Mouse (Mus musculus) limb, embryonic 13.5 days (tissue): ENCODE data around the gene Syne1. TPM values are rescaled to one million over a fixed set of nuclear protein-coding genes. Genes with fewer than 3 reads are reported as not detected.

Experiments
- ATAC-seq: fragments of 200-750 bp; cut with Nextera tagmentation; 2 replicates; pipeline ENCODE4 v1.8.0; 2017; ENCODE audit warnings: low read depth, moderate number of reproducible peaks, moderate TSS enrichment; ENCODE audit not compliant: low FRiP score
- H3K27ac ChIP-seq: fragments of 300-500 bp; sonication (generic); 2 replicates; pipeline ENCODE4 v1.5.1; 2015; ENCODE audit warnings: inconsistent platforms, mild to moderate bottlenecking, moderate library complexity
- H3K27me3 ChIP-seq: fragments of 300-500 bp; sonication (generic); 2 replicates; pipeline ENCODE4 v1.6.1; 2015; ENCODE audit warnings: mild to moderate bottlenecking, inconsistent platforms
- H3K36me3 ChIP-seq: fragments of 300-500 bp; sonication (generic); 2 replicates; pipeline ENCODE4 v1.6.1; 2015; ENCODE audit warnings: inconsistent platforms, mild to moderate bottlenecking, moderate library complexity
- H3K4me1 ChIP-seq: fragments of 300-500 bp; sonication (generic); 2 replicates; pipeline ENCODE4 v1.6.1; 2015; ENCODE audit warnings: inconsistent platforms
- H3K4me2 ChIP-seq: fragments of 300-500 bp; sonication (generic); replicated peaks from 2 replicates; pipeline ENCODE4 v1.6.1; 2015; ENCODE audit warnings: inconsistent platforms, mild to moderate bottlenecking, moderate library complexity
- H3K4me3 ChIP-seq: fragments of 300-500 bp; sonication (generic); 2 replicates; pipeline ENCODE4 v1.5.1; 2015; ENCODE audit warnings: moderate library complexity, mild to moderate bottlenecking, inconsistent platforms
- H3K9ac ChIP-seq: fragments of 300-500 bp; sonication (generic); 2 replicates; pipeline ENCODE4 v1.6.1; 2015; ENCODE audit warnings: mild to moderate bottlenecking, inconsistent platforms
- H3K9me3 ChIP-seq: fragments of 300-500 bp; sonication (generic); 2 replicates; pipeline ENCODE4 v1.6.1; 2016; ENCODE audit warnings: inconsistent platforms
- WGBS: fragments of 180-500 bp; shearing (Covaris S2); methylation state at CpG from one replicate; pipeline ENCODE4 v1.1.7; 2015; 5-methylcytosine and 5-hydroxymethylcytosine counted together
- polyA plus RNA-seq: library from polyadenylated mRNA; unstranded; fragments of >200 nt; fragmentation: Nextera tagmentation; extraction: Ambion mirVana; gene quantifications from 2 replicates; pipeline ENCODE4 v1.2.1, GENCODE M21; 2015

The Syne1 gene
- polyA plus RNA-seq, 1 experiment from 2014 or later: 6.5 TPM

DNA sequence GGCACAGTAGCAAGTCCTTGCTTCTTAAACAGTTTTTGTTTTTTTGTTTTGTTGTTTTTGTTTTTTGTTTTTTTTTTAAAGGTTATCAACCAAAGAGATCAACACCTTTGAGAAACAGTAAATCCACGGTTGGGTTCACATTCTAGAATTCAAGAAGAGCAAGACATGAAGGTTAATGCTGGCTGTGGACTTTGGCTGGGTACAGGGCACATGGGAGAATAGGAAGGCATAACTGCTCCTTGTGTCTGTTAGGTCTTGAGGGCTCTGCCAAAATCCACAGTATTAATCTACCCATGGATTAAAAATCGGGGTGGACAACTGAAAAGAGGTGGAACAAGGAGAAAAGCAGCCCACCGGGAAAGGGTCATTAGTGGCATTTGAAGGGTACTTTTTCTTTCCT is 388.0 kb downstream of the Syne1 start:
- Histone ChIP-seq H3K36me3 (no peaks in the 10 kb centered on the region), H3K9me3 (no peaks in the 10 kb centered on the region), H3K4me2 (no peak overlapping the region), H3K4me1 (0 out of 2 replicates have a peak, but pooled peaks cover 3% of the 10 kb centered on the region), H3K4me3 (no peak overlapping the region), H3K9ac (no peak overlapping the region), H3K27ac (no peak overlapping the region), H3K27me3 (no peaks in the 10 kb centered on the region)
- WGBS: 80% methylated on average over 3 of the region's 3 CpGs
- no peak for ATAC-seq

GRCm38 (mm10) chr10:5161394-5161872 is 389.8 kb downstream of the Syne1 start:
- Histone ChIP-seq H3K9ac (no peak overlapping the region), H3K36me3 (no peaks in the 10 kb centered on the region), H3K27ac (no peak overlapping the region), H3K4me1 (peaks cover 2% of the 10 kb centered on the region; the same call in 1 of the 2 replicates), H3K4me3 (no peak overlapping the region), H3K4me2 (0 out of 2 replicates have a peak overlapping the region, but pooled peaks have one; percentile 21), H3K9me3 (no peaks in the 10 kb centered on the region), H3K27me3 (no peaks in the 10 kb centered on the region)
- 54% methylated on average over 12 of the region's 12 CpGs for WGBS
- no peak for ATAC-seq

- Histone ChIP-seq H3K36me3 (no peaks in the 10 kb centered on the region), H3K27me3 (no peaks in the 10 kb centered on the region), H3K4me1 (peaks cover 5% of the 10 kb centered on the region; the same call in 1 of the 2 replicates), H3K27ac (no peak overlapping the region), H3K9ac (no peak overlapping the region), H3K4me3 (no peak overlapping the region), H3K9me3 (no peaks in the 10 kb centered on the region), H3K4me2 (no peak overlapping the region)
- WGBS: 78% methylated on average over 8 of the region's 8 CpGs
- no peak for ATAC-seq
Observed at GRCm38 (mm10) chr10:5159679-5160078, 391.6 kb downstream of the Syne1 start.

DNA sequence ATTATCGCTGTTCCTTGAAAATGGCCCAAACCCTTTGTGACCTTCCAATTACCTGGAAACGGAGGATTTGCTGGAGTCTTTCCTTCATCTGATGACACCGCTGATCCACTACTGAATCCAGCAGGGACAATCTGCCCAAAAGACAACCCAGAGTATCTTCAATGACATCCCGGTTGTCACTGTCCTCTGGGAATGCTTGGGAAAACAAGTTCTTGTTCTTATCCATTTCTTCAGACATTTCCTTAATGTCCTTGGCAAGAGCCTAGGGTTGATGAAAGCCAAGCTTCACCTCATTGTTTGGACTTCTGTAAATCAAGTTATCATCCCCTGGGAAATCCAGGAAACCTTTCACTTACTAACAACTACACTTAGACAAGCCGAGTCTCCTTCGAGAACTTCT is 398.2 kb downstream of the Syne1 start:
- H3K4me2 ChIP-seq: no peak overlapping the region
- no peaks in the 10 kb centered on the region for H3K27me3 ChIP-seq
- no peak overlapping the region for H3K4me3 ChIP-seq
- H3K9ac ChIP-seq: no peak overlapping the region
- no peak for ATAC-seq
- H3K9me3 ChIP-seq: no peaks in the 10 kb centered on the region
- H3K27ac ChIP-seq: no peak overlapping the region
- H3K4me1 ChIP-seq: peaks cover 5% of the 10 kb centered on the region; the same call in 1 of the 2 replicates
- 91% methylated on average over 6 of the region's 6 CpGs for WGBS
- no peaks in the 10 kb centered on the region; the same call in 1 of the 2 replicates for H3K36me3 ChIP-seq

- peaks cover 20% of the 10 kb centered on the region for H3K36me3 ChIP-seq
- H3K9ac ChIP-seq: no peak overlapping the region
- ATAC-seq: no peak
- 86% methylated on average over 5 of the region's 5 CpGs for WGBS
- H3K4me1 ChIP-seq: 0 out of 2 replicates have a peak, but pooled peaks cover 6% of the 10 kb centered on the region
- H3K4me2 ChIP-seq: no peak overlapping the region
- no peak overlapping the region for H3K27ac ChIP-seq
- no peak overlapping the region for H3K4me3 ChIP-seq
- no peaks in the 10 kb centered on the region for H3K27me3 ChIP-seq
- H3K9me3 ChIP-seq: no peaks in the 10 kb centered on the region
Observed at GRCm38 (mm10) chr10:5141471-5141870, 409.8 kb downstream of the Syne1 start.

DNA sequence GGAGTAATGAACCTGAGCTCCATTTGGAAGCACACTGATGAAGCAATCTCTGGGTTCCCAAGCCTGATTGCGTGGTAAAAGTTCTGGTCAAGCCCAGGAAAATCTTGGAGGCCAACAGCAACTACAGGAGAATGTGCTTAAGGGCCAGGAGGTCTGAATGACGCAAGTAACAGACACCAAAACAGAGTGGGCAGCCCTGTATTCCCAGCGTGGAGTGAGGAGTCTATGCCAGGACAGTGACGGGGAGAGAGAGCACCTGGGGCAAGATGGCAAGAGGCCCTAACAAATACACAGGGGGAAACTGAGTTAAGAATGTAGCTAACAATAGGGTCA is 411.4 kb downstream of the Syne1 start:
- WGBS: 78% methylated on average over 4 of the region's 4 CpGs
- Histone ChIP-seq H3K4me2 (no peak overlapping the region), H3K4me3 (no peak overlapping the region), H3K4me1 (0 out of 2 replicates have a peak, but pooled peaks cover 6% of the 10 kb centered on the region), H3K36me3 (peaks cover 20% of the 10 kb centered on the region), H3K27ac (no peak overlapping the region), H3K27me3 (no peaks in the 10 kb centered on the region), H3K9ac (no peak overlapping the region), H3K9me3 (no peaks in the 10 kb centered on the region)
- ATAC-seq: no peak

DNA sequence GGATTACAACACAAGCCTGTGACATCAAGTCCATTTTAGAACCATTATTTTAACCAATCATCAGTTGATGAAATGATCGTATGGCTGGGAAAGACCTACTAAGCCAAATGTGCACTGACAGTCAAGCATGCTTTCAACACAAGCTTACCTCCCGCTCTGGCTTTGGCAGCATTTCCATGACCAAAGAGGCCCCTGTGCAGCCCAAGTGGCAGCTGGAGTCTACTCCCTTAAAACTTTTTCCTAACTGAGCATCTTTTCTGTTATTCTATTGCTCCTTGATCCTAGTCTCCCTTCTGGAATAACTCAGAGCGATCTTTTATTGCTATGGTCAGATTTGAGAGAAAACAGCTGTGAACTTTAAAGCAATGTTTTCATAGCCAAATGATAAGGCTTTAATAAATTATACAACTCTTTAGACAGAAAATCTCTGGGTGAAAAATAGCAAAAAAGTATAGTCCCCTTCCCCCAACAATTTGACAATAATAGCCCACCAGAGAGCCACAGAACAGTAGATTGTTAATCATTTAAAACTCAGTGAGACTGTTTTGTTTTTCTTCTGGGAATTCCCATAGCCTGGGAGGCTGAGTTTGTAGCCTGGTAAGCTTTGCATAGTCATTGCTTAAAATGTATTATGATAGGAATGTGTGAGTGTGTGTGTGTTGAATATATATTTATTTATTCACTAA is 411.9 kb downstream of the Syne1 start:
- ATAC-seq: no peak
- Histone ChIP-seq H3K9me3 (no peaks in the 10 kb centered on the region), H3K4me2 (no peak overlapping the region), H3K9ac (no peak overlapping the region), H3K27me3 (no peaks in the 10 kb centered on the region), H3K4me1 (0 out of 2 replicates have a peak, but pooled peaks cover 6% of the 10 kb centered on the region), H3K4me3 (no peak overlapping the region), H3K27ac (no peak overlapping the region), H3K36me3 (peaks cover 20% of the 10 kb centered on the region)
- 56% methylated on average over 3 of the region's 3 CpGs for WGBS

DNA sequence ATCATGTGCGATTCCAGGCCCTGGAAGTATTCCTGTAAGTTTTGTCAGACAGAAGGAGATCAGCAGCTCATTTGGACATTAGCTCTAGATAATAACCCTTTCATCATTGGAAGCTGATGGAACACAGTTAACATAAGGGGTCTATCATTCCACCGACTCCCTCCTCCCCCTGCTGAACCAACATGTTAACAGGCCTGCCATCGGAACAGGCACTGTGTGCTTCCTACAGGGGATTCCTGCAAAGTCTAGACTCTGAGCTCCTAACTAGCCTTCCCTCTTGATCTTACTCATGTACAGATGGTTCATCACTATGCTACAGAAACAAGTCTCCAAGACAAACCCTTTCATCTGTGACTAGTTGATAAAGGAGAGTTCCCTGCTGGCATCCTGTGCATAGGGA is 419.2 kb downstream of the Syne1 start:
- no peaks in the 10 kb centered on the region for H3K9me3 ChIP-seq
- no peak overlapping the region for H3K4me2 ChIP-seq
- no peak overlapping the region for H3K27ac ChIP-seq
- no peaks in the 10 kb centered on the region for H3K4me1 ChIP-seq
- no peak for ATAC-seq
- H3K27me3 ChIP-seq: no peaks in the 10 kb centered on the region
- H3K4me3 ChIP-seq: no peak overlapping the region
- H3K36me3 ChIP-seq: peaks cover 13% of the 10 kb centered on the region; the same call in 1 of the 2 replicates
- no peak overlapping the region for H3K9ac ChIP-seq
- 82% methylated on average over 3 of the region's 3 CpGs for WGBS

DNA sequence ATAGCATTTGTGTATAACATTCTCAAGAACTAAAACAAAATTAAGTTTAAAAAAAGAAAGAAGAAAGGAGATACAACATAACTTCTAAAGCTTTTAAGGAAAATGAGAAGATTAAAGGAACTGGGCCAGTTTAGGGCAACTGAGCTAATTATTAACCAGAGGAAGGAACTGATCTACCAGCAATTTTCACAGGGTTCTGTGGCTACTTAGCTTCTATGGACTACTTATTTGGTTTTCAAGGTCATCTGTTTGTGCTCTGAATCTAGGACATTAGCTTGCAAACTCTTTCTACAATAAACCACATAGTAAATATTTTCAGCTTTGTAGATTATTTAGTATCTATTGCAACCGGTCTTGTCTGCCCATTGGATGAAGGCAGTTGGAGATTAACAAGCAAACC is 420.8 kb downstream of the Syne1 start:
- no peak for ATAC-seq
- Histone ChIP-seq H3K27me3 (no peaks in the 10 kb centered on the region), H3K4me1 (no peaks in the 10 kb centered on the region), H3K4me3 (no peak overlapping the region), H3K9ac (no peak overlapping the region), H3K4me2 (no peak overlapping the region), H3K27ac (no peak overlapping the region), H3K9me3 (no peaks in the 10 kb centered on the region), H3K36me3 (peaks cover 20% of the 10 kb centered on the region)
- 53% methylated on average over 1 of the region's 1 CpGs for WGBS

- Histone ChIP-seq H3K27me3 (no peaks in the 10 kb centered on the region), H3K4me3 (no peak overlapping the region), H3K4me1 (no peaks in the 10 kb centered on the region), H3K4me2 (no peak overlapping the region), H3K27ac (no peak overlapping the region), H3K9ac (no peak overlapping the region), H3K36me3 (peaks cover 32% of the 10 kb centered on the region), H3K9me3 (no peaks in the 10 kb centered on the region)
- ATAC-seq: no peak
- 96% methylated on average over 7 of the region's 7 CpGs for WGBS
Observed at GRCm38 (mm10) chr10:5124757-5125156, 426.5 kb downstream of the Syne1 start.

DNA sequence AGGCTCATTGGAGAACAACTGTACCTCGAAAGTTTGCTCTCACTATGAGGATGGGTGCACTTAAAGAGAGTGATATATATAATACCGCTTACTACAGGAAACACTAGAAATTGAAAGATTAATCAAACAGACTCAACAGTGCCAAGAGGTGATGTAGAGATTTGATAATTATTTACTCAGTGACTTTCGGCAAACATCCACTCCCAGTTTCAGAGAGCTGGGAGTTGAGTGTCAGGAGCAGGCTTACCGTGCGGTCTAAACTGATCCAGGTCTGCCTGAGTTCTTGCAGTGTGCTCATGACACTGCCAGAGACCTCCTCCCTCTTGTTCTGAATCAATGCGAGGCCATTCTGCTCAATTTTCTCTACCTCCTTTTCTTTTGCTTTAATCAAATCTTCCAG is 434.6 kb downstream of the Syne1 start:
- Histone ChIP-seq H3K4me3 (no peak overlapping the region), H3K4me2 (no peak overlapping the region), H3K4me1 (no peaks in the 10 kb centered on the region), H3K27me3 (no peaks in the 10 kb centered on the region), H3K36me3 (peaks cover 41% of the 10 kb centered on the region), H3K9ac (no peak overlapping the region), H3K27ac (no peak overlapping the region), H3K9me3 (no peaks in the 10 kb centered on the region)
- 89% methylated on average over 6 of the region's 6 CpGs for WGBS
- no peak for ATAC-seq

- Histone ChIP-seq H3K27me3 (no peaks in the 10 kb centered on the region), H3K4me2 (no peak overlapping the region), H3K36me3 (peaks cover 46% of the 10 kb centered on the region), H3K9me3 (no peaks in the 10 kb centered on the region), H3K27ac (no peak overlapping the region), H3K4me1 (no peaks in the 10 kb centered on the region), H3K9ac (no peak overlapping the region), H3K4me3 (no peak overlapping the region)
- ATAC-seq: no peak
- WGBS: 80% methylated on average over 5 of the region's 5 CpGs
Observed at GRCm38 (mm10) chr10:5116155-5116554, 435.1 kb downstream of the Syne1 start.

- no peak overlapping the region for H3K4me2 ChIP-seq
- no peaks in the 10 kb centered on the region for H3K27me3 ChIP-seq
- no peak overlapping the region for H3K4me3 ChIP-seq
- H3K4me1 ChIP-seq: no peaks in the 10 kb centered on the region
- H3K9me3 ChIP-seq: no peaks in the 10 kb centered on the region
- H3K9ac ChIP-seq: no peak overlapping the region
- no peak for ATAC-seq
- no peak overlapping the region for H3K27ac ChIP-seq
- H3K36me3 ChIP-seq: peaks cover 58% of the 10 kb centered on the region
- WGBS: 81% methylated on average over 5 of the region's 5 CpGs
Observed at GRCm38 (mm10) chr10:5110773-5111172, 440.5 kb downstream of the Syne1 start.
